Comparison of ENCODE assay signal across 18 mouse cellular contexts in genomic region chr12:12373111-12373862, GRCm38 (mm10).
DNase-seq lines count a peak whose midpoint lies in the region; ATAC-seq and TF ChIP-seq lines count a peak whose summit lies in the region.
"Had no signal": no experiment of that assay in that cellular context is flagged by ENCODE, and none has a peak within 500 bp of the region (broad histone marks: within the 10 kb centered on the region; RNA-seq: fewer than 3 reads in every experiment).

No protein-coding gene starts in this region.

- H3K9ac ChIP-seq in lung, postnatal 0 days (replicated peaks; ENCODE audit: low read depth): no peak overlapping the region
- H3K9ac ChIP-seq: heart, embryonic 13.5 days; hindbrain, embryonic 15.5 days had no signal

- H3K4me2 ChIP-seq in lung, postnatal 0 days (replicated peaks; ENCODE audit: low read depth, low read length): no peak overlapping the region
- H3K4me2 ChIP-seq: heart, embryonic 13.5 days; hindbrain, embryonic 15.5 days had no signal

- H3K9me3 ChIP-seq in lung, postnatal 0 days (ENCODE audit: low read length): no peaks in the 10 kb centered on the region
- H3K9me3 ChIP-seq: heart, embryonic 13.5 days; hindbrain, embryonic 15.5 days had no signal

- DNase-seq in lung, postnatal 0 days (ENCODE audit: low spot score): peak; percentile 18
- DNase-seq in lung, adult 2 months: no peak
- DNase-seq in lung, postnatal 14 days: peak; percentile 12
- DNase-seq in thymus, postnatal 0 days (ENCODE audit: low spot score): peak; percentile 48
- DNase-seq in B cell, adult 2 months: no peak
- no peak for DNase-seq in ovary, postnatal 14 days (ENCODE audit: low spot score)
- no peak for DNase-seq in embryo, embryonic 10 days (ENCODE audit: low spot score)
- DNase-seq: cerebellum, adult 18-20 months; cerebellum, postnatal 36 days; heart, adult 11 months; heart, postnatal 36 days; kidney, adult 18-20 months; kidney, postnatal 14 days; layer of hippocampus, postnatal 36 days had no signal

- no peaks in the 10 kb centered on the region for H3K36me3 ChIP-seq in lung, postnatal 0 days (ENCODE audit: insufficient read depth, low read length)

- WGBS in lung, postnatal 0 days: 65% methylated on average over 11 of the region's 11 CpGs
- WGBS in lung, adult 2 months: 57% methylated on average over 11 of the region's 11 CpGs

- no peaks in the 10 kb centered on the region for H3K27me3 ChIP-seq in lung, postnatal 0 days (replicated peaks; ENCODE audit: insufficient read depth, low read length)
- H3K27me3 ChIP-seq: heart, embryonic 13.5 days; hindbrain, embryonic 15.5 days had no signal

- no peak for TF ChIP-seq POLR2A in lung, adult 2 months (IDR thresholded peaks at IDR 0.05; ENCODE audit: borderline replicate concordance, extremely low read depth, low read depth, low read length)

- no peak for TF ChIP-seq CTCF in lung, postnatal 0 days (IDR thresholded peaks at IDR 0.05)
- no peak for TF ChIP-seq CTCF in lung, adult 2 months (IDR thresholded peaks at IDR 0.05; ENCODE audit: insufficient read depth, low read length)

- H3K4me1 ChIP-seq in lung, postnatal 0 days (ENCODE audit: insufficient read depth, low read depth, low read length): no peaks in the 10 kb centered on the region
- H3K4me1 ChIP-seq in lung, adult 2 months (ENCODE audit: control insufficient read depth, insufficient read depth, low read length): no peaks in the 10 kb centered on the region; the same call in 1 of the 2 replicates
- H3K4me1 ChIP-seq: heart, embryonic 13.5 days; hindbrain, embryonic 15.5 days had no signal

- no peak overlapping the region for H3K4me3 ChIP-seq in lung, postnatal 0 days (ENCODE audit: low read depth, low read length)
- H3K4me3 ChIP-seq in lung, adult 2 months (replicated peaks; ENCODE audit: extremely low read depth, low read depth, low read length): no peak overlapping the region
- H3K4me3 ChIP-seq: heart, embryonic 13.5 days; hindbrain, embryonic 15.5 days; layer of hippocampus, adult 2 months had no signal

- no peak overlapping the region for H3K27ac ChIP-seq in lung, postnatal 0 days (ENCODE audit: low read length)
- H3K27ac ChIP-seq: heart, embryonic 13.5 days; hindbrain, embryonic 15.5 days; layer of hippocampus, adult 2 months had no signal

- 0 out of 2 replicates have a peak, but pooled peaks have one; percentile 25 for TF ChIP-seq EP300 in lung, postnatal 0 days (IDR thresholded peaks at IDR 0.05)

- ATAC-seq in lung, postnatal 0 days: no peak
- ATAC-seq: midbrain, embryonic 16.5 days had no signal

Comparison
In these comparisons a context has a peak if more than half of its experiments do, and no peak if none do; other contexts are left out.
1. DNase-seq: peak in lung, postnatal 0 days (single experiment), lung, postnatal 14 days (single experiment) and thymus, postnatal 0 days (single experiment); none in lung, adult 2 months (single experiment), B cell, adult 2 months (0 of 2), ovary, postnatal 14 days (single experiment) and embryo, embryonic 10 days (single experiment).